Mouse (Mus musculus) C2C12 (cell line): Measurements from ENCODE around the gene Lhx3. TPM values are rescaled to one million over a fixed set of nuclear protein-coding genes. Genes with fewer than 3 reads are reported as not detected.

Experiments used
- H3K27me3 ChIP-seq: one replicate; pipeline ENCODE4 v1.6.1; 2011; ENCODE audit not compliant: control insufficient read depth, insufficient read depth, insufficient read length
- H3K36me3 ChIP-seq: one replicate; pipeline ENCODE4 v1.6.1; 2011; ENCODE audit not compliant: control insufficient read depth, insufficient read depth
- H3K4me3 ChIP-seq: one replicate; pipeline ENCODE4 v1.5.1; 2011; ENCODE audit warnings: mild to moderate bottlenecking, control low read depth; ENCODE audit not compliant: poor library complexity, insufficient read depth, severe bottlenecking
- H3K79me2 ChIP-seq: one replicate; pipeline ENCODE4 v1.6.1; 2011; ENCODE audit not compliant: control insufficient read depth, insufficient read depth
- H3K79me3 ChIP-seq: one replicate; pipeline ENCODE4 v1.6.1; 2011; ENCODE audit warnings: low read depth, control low read depth
- H3ac ChIP-seq: one replicate; pipeline ENCODE3; 2011; ENCODE audit warnings: low read depth; ENCODE audit not compliant: control insufficient read depth, insufficient read length
- CEBPB ChIP-seq: IDR thresholded peaks from one replicate; pipeline ENCODE4 v1.6.1; 2011; ENCODE audit warnings: low read depth, mild to moderate bottlenecking, control low read depth, moderate library complexity
- CTCF ChIP-seq: IDR thresholded peaks from one replicate; pipeline ENCODE4 v1.5.1; 2011; ENCODE audit not compliant: control insufficient read depth, insufficient read depth, insufficient read length
- FOSL1 ChIP-seq: IDR thresholded peaks from one replicate; pipeline ENCODE4 v1.8.0; 2011; ENCODE audit warnings: mild to moderate bottlenecking, low read length; ENCODE audit not compliant: poor library complexity, insufficient read depth, severe bottlenecking
- MAX ChIP-seq: IDR thresholded peaks from one replicate; pipeline ENCODE4 v1.6.1; 2011; ENCODE audit warnings: mild to moderate bottlenecking, control low read depth
- MYOD1 ChIP-seq: IDR thresholded peaks from one replicate; pipeline ENCODE4 v1.6.1; 2011; ENCODE audit warnings: low read depth; ENCODE audit not compliant: control insufficient read depth, insufficient read length
- MYOG ChIP-seq: IDR thresholded peaks from one replicate; pipeline ENCODE4 v1.6.1; 2011; ENCODE audit not compliant: control insufficient read depth, insufficient read length; ENCODE audit errors: extremely low read depth
- USF1 ChIP-seq: IDR thresholded peaks from one replicate; pipeline ENCODE4 v1.6.1; 2011; ENCODE audit warnings: low read depth, mild to moderate bottlenecking, control low read depth, moderate library complexity
- polyA plus RNA-seq: library from polyadenylated mRNA; unstranded; fragments of >200 nt; fragmentation: generic; extraction: Trizol; gene quantifications from one replicate; pipeline ENCODE4 v1.2.1, GENCODE M21; 2012; ENCODE audit warnings: missing spikeins

Lhx3 gene
- polyA plus RNA-seq, 1 experiment: not detected

GRCm38 (mm10) chr2:26230253-26230652, 22.2 kb upstream of the Lhx3 start:
- Histone ChIP-seq H3K79me2 (peaks cover 5% of the 10 kb centered on the region), H3K79me3 (no peaks in the 10 kb centered on the region), H3K27me3 (no peaks in the 10 kb centered on the region), H3K36me3 (peaks cover 3% of the 10 kb centered on the region), H3K4me3 (no peak overlapping the region), H3ac (no peak overlapping the region)
- TF ChIP-seq MAX (no peak), CTCF (no peak), MYOG (no peak)

GRCm38 (mm10) chr2:26227788-26228187, 19.7 kb upstream of the Lhx3 start:
- H3K79me3 ChIP-seq: no peaks in the 10 kb centered on the region
- peaks cover 16% of the 10 kb centered on the region for H3K36me3 ChIP-seq
- H3K4me3 ChIP-seq: no peak overlapping the region
- H3K79me2 ChIP-seq: no peaks in the 10 kb centered on the region
- no peak overlapping the region for H3ac ChIP-seq
- no peaks in the 10 kb centered on the region for H3K27me3 ChIP-seq
- TF ChIP-seq CEBPB (no peak), CTCF (peak; percentile 57)

DNA sequence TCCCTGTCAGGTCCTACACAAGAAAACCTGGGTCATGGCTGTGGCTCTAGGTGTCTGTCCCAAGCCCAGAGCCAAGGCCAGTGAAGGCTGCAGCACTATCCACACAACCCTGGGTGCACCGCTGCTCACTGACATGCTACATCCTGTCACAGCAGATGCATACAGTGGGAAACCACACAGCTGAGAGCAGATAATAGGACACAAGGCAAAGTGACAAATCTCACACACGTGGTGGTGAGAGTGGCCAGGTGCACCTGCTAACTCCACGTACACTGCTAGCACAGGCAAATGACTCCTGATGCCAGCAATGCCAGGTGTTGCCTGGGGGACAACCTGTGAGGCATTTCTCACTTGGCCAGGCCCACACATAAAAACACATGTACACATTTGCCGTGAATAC, 17.2 kb upstream of the Lhx3 start:
- H3K79me2 ChIP-seq: no peaks in the 10 kb centered on the region
- peaks cover 28% of the 10 kb centered on the region for H3K36me3 ChIP-seq
- TF ChIP-seq CTCF (no peak), USF1 (no peak), FOSL1 (no peak), MYOG (no peak), MAX (no peak), MYOD1 (no peak)
- H3K4me3 ChIP-seq: no peak overlapping the region
- no peaks in the 10 kb centered on the region for H3K27me3 ChIP-seq
- H3K79me3 ChIP-seq: no peaks in the 10 kb centered on the region
- H3ac ChIP-seq: no peak overlapping the region

DNA sequence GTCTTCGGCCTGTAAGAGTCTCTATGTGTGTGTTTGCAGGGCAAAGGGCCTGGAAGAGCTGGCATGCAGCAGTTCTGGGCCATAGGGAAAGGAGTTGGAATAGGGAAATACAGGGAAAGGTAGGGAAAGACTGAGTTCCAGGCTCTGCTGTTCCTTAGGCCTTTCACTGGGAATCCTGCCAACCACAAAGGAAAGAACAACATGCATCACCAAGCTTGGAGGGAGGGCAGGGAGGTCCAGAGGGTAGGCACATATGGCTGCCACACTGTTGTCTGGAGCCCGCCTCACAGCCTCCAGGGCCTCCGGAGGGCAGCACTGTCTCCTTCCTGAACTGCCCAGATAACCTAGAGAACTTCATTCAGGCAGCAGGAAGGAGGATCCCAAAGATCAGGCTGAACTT, 15.9 kb upstream of the Lhx3 start:
- TF ChIP-seq FOSL1 (no peak), MYOG (no peak), USF1 (no peak), MAX (no peak), CEBPB (no peak), MYOD1 (no peak), CTCF (no peak)
- peaks cover 33% of the 10 kb centered on the region for H3K36me3 ChIP-seq
- no peaks in the 10 kb centered on the region for H3K79me2 ChIP-seq
- H3K79me3 ChIP-seq: no peaks in the 10 kb centered on the region
- H3K4me3 ChIP-seq: no peak overlapping the region
- H3ac ChIP-seq: no peak overlapping the region
- H3K27me3 ChIP-seq: no peaks in the 10 kb centered on the region

DNA sequence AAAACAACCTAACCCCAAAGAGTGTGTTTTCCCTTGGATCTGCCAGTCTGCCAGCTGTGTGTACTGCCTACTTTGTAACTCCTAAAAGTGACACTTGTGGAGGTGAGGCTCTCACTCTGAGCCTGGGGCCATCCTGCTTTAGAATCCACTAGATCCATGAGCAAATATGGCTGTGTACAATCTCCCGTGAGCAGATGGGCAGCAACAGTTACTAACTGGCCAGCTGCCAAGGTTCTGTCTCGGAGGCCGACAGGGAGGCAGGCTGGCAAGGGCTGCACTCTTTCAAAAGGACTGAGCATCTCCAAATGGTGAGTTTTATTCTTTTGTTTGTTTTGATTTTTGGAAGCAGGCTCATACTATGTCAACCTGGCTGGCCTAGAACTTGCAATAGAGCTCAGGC, 6.4 kb upstream of the Lhx3 start:
- H3K79me3 ChIP-seq: no peaks in the 10 kb centered on the region
- no peak overlapping the region for H3K4me3 ChIP-seq
- peaks cover 40% of the 10 kb centered on the region for H3K36me3 ChIP-seq
- no peaks in the 10 kb centered on the region for H3K27me3 ChIP-seq
- no peak overlapping the region for H3ac ChIP-seq
- H3K79me2 ChIP-seq: no peaks in the 10 kb centered on the region
- TF ChIP-seq MYOD1: no peak
- no peak for TF ChIP-seq CTCF
- no peak for TF ChIP-seq MYOG
- TF ChIP-seq MAX: no peak
- TF ChIP-seq FOSL1: no peak
- no peak for TF ChIP-seq CEBPB
- TF ChIP-seq USF1: no peak

DNA sequence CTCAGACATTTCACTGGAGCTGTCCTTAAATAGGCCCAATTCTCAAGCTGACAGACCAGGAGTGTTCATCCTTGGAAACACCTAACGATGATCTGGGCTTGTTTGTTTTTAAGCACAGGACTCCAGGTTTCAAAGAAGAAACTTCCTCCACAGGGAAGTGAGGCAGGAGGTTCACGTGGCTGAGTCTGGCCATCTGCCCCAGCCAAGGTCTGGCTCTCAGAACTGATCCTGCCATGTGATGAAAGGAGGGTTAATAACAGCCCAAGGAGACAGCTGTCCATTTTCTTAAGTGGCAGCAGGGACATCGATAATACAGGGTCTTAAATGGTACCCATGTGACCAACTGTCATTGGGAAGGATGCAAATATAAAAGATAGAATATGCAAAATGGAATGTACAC, 1.5 kb upstream of the Lhx3 start:
- H3K27me3 ChIP-seq: peaks cover 17% of the 10 kb centered on the region
- no peaks in the 10 kb centered on the region for H3K79me2 ChIP-seq
- no peak overlapping the region for H3K4me3 ChIP-seq
- H3ac ChIP-seq: no peak overlapping the region
- TF ChIP-seq MYOD1 (no peak), CEBPB (no peak), MAX (no peak), CTCF (no peak), MYOG (no peak), USF1 (no peak), FOSL1 (no peak)
- H3K36me3 ChIP-seq: peaks cover 23% of the 10 kb centered on the region
- no peaks in the 10 kb centered on the region for H3K79me3 ChIP-seq
